8 mouse cellular contexts compared by ENCODE assay signal in genomic region chr12:86167075-86167474, GRCm38 (mm10).
DNase-seq lines count a peak whose midpoint lies in the region; ATAC-seq and TF ChIP-seq lines count a peak whose summit lies in the region.

No protein-coding gene starts in this region.

- WGBS in lung, embryonic 16.5 days = 36% methylated on average over 9 of the region's 9 CpGs
- 64% methylated on average over 9 of the region's 9 CpGs for WGBS in lung, adult 2 months
- 20% methylated on average over 9 of the region's 9 CpGs for WGBS in embryonic facial prominence, embryonic 13.5 days

- peak; percentile 53 for ATAC-seq in lung, embryonic 16.5 days (ENCODE audit: low read depth)
- no peak for ATAC-seq in embryonic facial prominence, embryonic 13.5 days (ENCODE audit: insufficient number of reproducible peaks, insufficient read depth, low FRiP score, low TSS enrichment, low read depth)

- H3K9me3 ChIP-seq in lung, embryonic 16.5 days (ENCODE audit: control insufficient read depth, low read length) = no peaks in the 10 kb centered on the region
- H3K9me3 ChIP-seq in embryonic facial prominence, embryonic 13.5 days = no peaks in the 10 kb centered on the region

- no peaks in the 10 kb centered on the region for H3K27me3 ChIP-seq in lung, embryonic 16.5 days (ENCODE audit: control insufficient read depth, insufficient read depth, low read depth, low read length)
- 0 out of 2 replicates have a peak, but pooled peaks cover 2% of the 10 kb centered on the region for H3K27me3 ChIP-seq in embryonic facial prominence, embryonic 13.5 days

- intact Hi-C loops in heart, postnatal 14 days (cut with DNase I) = no loop called here

- H3K36me3 ChIP-seq in lung, embryonic 16.5 days (ENCODE audit: control insufficient read depth, insufficient read depth, low read length) = no peaks in the 10 kb centered on the region
- H3K36me3 ChIP-seq in embryonic facial prominence, embryonic 13.5 days = 0 out of 2 replicates have a peak, but pooled peaks cover 3% of the 10 kb centered on the region

- no peak overlapping the region for H3K27ac ChIP-seq in lung, embryonic 16.5 days (ENCODE audit: low read length)
- no peak overlapping the region for H3K27ac ChIP-seq in embryonic facial prominence, embryonic 13.5 days

- no peak for TF ChIP-seq POLR2A in lung, adult 2 months (IDR thresholded peaks at IDR 0.05; ENCODE audit: borderline replicate concordance, extremely low read depth, low read depth, low read length)

- H3K4me2 ChIP-seq in lung, embryonic 16.5 days (ENCODE audit: low read depth, low read length) = no peak overlapping the region
- peak overlapping the region; percentile 4; the same call in 1 of the 2 replicates for H3K4me2 ChIP-seq in embryonic facial prominence, embryonic 13.5 days

- DNase-seq in lung, adult 2 months = no peak
- peak; percentile 59 to 60 for DNase-seq in heart, postnatal 14 days
- peak; percentile 27 for DNase-seq in ovary, postnatal 14 days (ENCODE audit: low spot score)
- no peak for DNase-seq in frontal cortex, adult 2 months (ENCODE audit: extremely low spot score in 1 of 2, low spot score in 1 of 2)
- no peak for DNase-seq in c-Kit-positive CD71-positive TER-119-positive erythroid progenitor cells, embryonic 14.5 days (ENCODE audit: low spot score)
- no peak for DNase-seq in layer of hippocampus, postnatal 25 days (ENCODE audit: extremely low spot score in 1 of 2, low spot score in 1 of 2)

- no peak overlapping the region for H3K4me3 ChIP-seq in lung, embryonic 16.5 days (ENCODE audit: low read length)
- H3K4me3 ChIP-seq in lung, adult 2 months (replicated peaks; ENCODE audit: extremely low read depth, low read depth, low read length) = no peak overlapping the region
- no peak overlapping the region for H3K4me3 ChIP-seq in embryonic facial prominence, embryonic 13.5 days

- H3K4me1 ChIP-seq in lung, embryonic 16.5 days (replicated peaks; ENCODE audit: control insufficient read depth, insufficient read depth, low read length) = peaks cover 2% of the 10 kb centered on the region; the same call in 1 of the 2 replicates
- peaks cover 5% of the 10 kb centered on the region; the same call in 1 of the 2 replicates for H3K4me1 ChIP-seq in lung, adult 2 months (ENCODE audit: control insufficient read depth, insufficient read depth, low read length)
- H3K4me1 ChIP-seq in embryonic facial prominence, embryonic 13.5 days = peaks cover 14% of the 10 kb centered on the region

- TF ChIP-seq CTCF in lung, adult 2 months (IDR thresholded peaks at IDR 0.05; ENCODE audit: insufficient read depth, low read length) = no peak

- no peak overlapping the region for H3K9ac ChIP-seq in lung, embryonic 16.5 days (ENCODE audit: low read length)
- H3K9ac ChIP-seq in embryonic facial prominence, embryonic 13.5 days = no peak overlapping the region

Comparison
In these comparisons a context has a peak if more than half of its experiments do, and no peak if none do; other contexts are left out.
1. DNase-seq: peak in heart, postnatal 14 days (2 of 2) and ovary, postnatal 14 days (single experiment); none in lung, adult 2 months (single experiment), frontal cortex, adult 2 months (0 of 2), c-Kit-positive CD71-positive TER-119-positive erythroid progenitor cells, embryonic 14.5 days (single experiment) and layer of hippocampus, postnatal 25 days (0 of 2).